Mouse (Mus musculus): ENCODE data around the gene Olfr1293-ps. TPM values are rescaled to one million over a fixed set of nuclear protein-coding genes. Genes with fewer than 3 reads are reported as not detected.

The Olfr1293-ps gene
- not detected in 2 replicates for polyA plus RNA-seq (2012; ENCODE audit: insufficient read depth, insufficient read length, missing spikeins)

- no peak for TF ChIP-seq CTCF (IDR thresholded peaks at IDR 0.05; ENCODE audit: low read depth, low read length)
- Histone ChIP-seq H3K4me1 (ENCODE audit: control insufficient read depth, insufficient read depth, low read length) (no peaks in the 10 kb centered on the region), H3K27ac (ENCODE audit: insufficient read depth, low read depth, low read length) (no peak within 1 kb of the TSS), H3K4me3 (ENCODE audit: insufficient read depth, low read length) (no peak within 1 kb of the TSS)
Measured at GRCm38 (mm10) chr2:111524903-111525302, at the start of gene Olfr1293-ps. Olfr1293-ps (plus strand) TSS chr2:111525203.

- TF ChIP-seq CTCF (IDR thresholded peaks at IDR 0.05; ENCODE audit: low read depth, low read length) (no peak), POLR2A (IDR thresholded peaks at IDR 0.05; ENCODE audit: borderline replicate concordance, low read depth, low read length) (no peak)
- H3K4me1 ChIP-seq (ENCODE audit: control insufficient read depth, insufficient read depth, low read length), result no peaks in the 10 kb centered on the region
- H3K27ac ChIP-seq (ENCODE audit: insufficient read depth, low read depth, low read length), result no peak within 1 kb of the TSS
- no peak within 1 kb of the TSS for H3K4me3 ChIP-seq (ENCODE audit: insufficient read depth, low read length)
Measured at GRCm38 (mm10) chr2:111480519-111480918, 44.5 kb upstream of the Olfr1293-ps start, which contains the start of gene Olfr1289. Olfr1289 (plus strand) TSS chr2:111480819.

- Histone ChIP-seq H3K4me3 (ENCODE audit: insufficient read depth, low read length) (no peak within 1 kb of the TSS), H3K4me1 (ENCODE audit: control insufficient read depth, insufficient read depth, low read length) (no peaks in the 10 kb centered on the region), H3K27ac (ENCODE audit: insufficient read depth, low read depth, low read length) (no peak within 1 kb of the TSS)
- no peak for TF ChIP-seq CTCF (IDR thresholded peaks at IDR 0.05; ENCODE audit: low read depth, low read length)
- TF ChIP-seq POLR2A (IDR thresholded peaks at IDR 0.05; ENCODE audit: borderline replicate concordance, low read depth, low read length), result no peak
Measured at GRCm38 (mm10) chr2:111493729-111494128, 31.3 kb upstream of the Olfr1293-ps start, which contains the start of gene Olfr1290. Olfr1290 (minus strand) TSS chr2:111493829.

GRCm38 (mm10) chr2:111496880-111497279 is 28.1 kb upstream of the Olfr1293-ps start, which contains the start of gene Olfr1291-ps1:
Olfr1291-ps1 (plus strand) TSS chr2:111497180.
- TF ChIP-seq POLR2A (IDR thresholded peaks at IDR 0.05; ENCODE audit: borderline replicate concordance, low read depth, low read length) (no peak), CTCF (IDR thresholded peaks at IDR 0.05; ENCODE audit: low read depth, low read length) (no peak)
- H3K27ac ChIP-seq (ENCODE audit: insufficient read depth, low read depth, low read length), result no peak within 1 kb of the TSS
- no peaks in the 10 kb centered on the region for H3K4me1 ChIP-seq (ENCODE audit: control insufficient read depth, insufficient read depth, low read length)
- H3K4me3 ChIP-seq (ENCODE audit: insufficient read depth, low read length), result no peak within 1 kb of the TSS

- no peak for TF ChIP-seq POLR2A (IDR thresholded peaks at IDR 0.05; ENCODE audit: borderline replicate concordance, low read depth, low read length)
- no peak for TF ChIP-seq CTCF (IDR thresholded peaks at IDR 0.05; ENCODE audit: low read depth, low read length)
- Histone ChIP-seq H3K27ac (ENCODE audit: insufficient read depth, low read depth, low read length) (no peak overlapping the region), H3K4me3 (ENCODE audit: insufficient read depth, low read length) (no peak overlapping the region), H3K4me1 (ENCODE audit: control insufficient read depth, insufficient read depth, low read length) (no peaks in the 10 kb centered on the region)
Measured at GRCm38 (mm10) chr2:111517451-111517850, 7.6 kb upstream of the Olfr1293-ps start.

GRCm38 (mm10) chr2:111540191-111540590 is 15.2 kb downstream of the Olfr1293-ps start, which contains the start of gene Olfr1294:
Olfr1294 (minus strand) TSS chr2:111540291.
- no peak within 1 kb of the TSS for H3K4me3 ChIP-seq (ENCODE audit: insufficient read depth, low read length)
- no peak for TF ChIP-seq POLR2A (IDR thresholded peaks at IDR 0.05; ENCODE audit: borderline replicate concordance, low read depth, low read length)
- TF ChIP-seq CTCF (IDR thresholded peaks at IDR 0.05; ENCODE audit: low read depth, low read length), result no peak
- no peaks in the 10 kb centered on the region for H3K4me1 ChIP-seq (ENCODE audit: control insufficient read depth, insufficient read depth, low read length)
- no peak within 1 kb of the TSS for H3K27ac ChIP-seq (ENCODE audit: insufficient read depth, low read depth, low read length)

- Histone ChIP-seq H3K4me3 (ENCODE audit: insufficient read depth, low read length) (no peak within 1 kb of the TSS), H3K4me1 (ENCODE audit: control insufficient read depth, insufficient read depth, low read length) (no peaks in the 10 kb centered on the region), H3K27ac (ENCODE audit: insufficient read depth, low read depth, low read length) (no peak within 1 kb of the TSS)
- TF ChIP-seq CTCF (IDR thresholded peaks at IDR 0.05; ENCODE audit: low read depth, low read length) (no peak), POLR2A (IDR thresholded peaks at IDR 0.05; ENCODE audit: borderline replicate concordance, low read depth, low read length) (no peak)
Measured at GRCm38 (mm10) chr2:111569581-111569980, 44.6 kb downstream of the Olfr1293-ps start, which contains the start of gene Olfr1295. Olfr1295 (minus strand) TSS chr2:111569681.

Other genes starting within 250 kb of the Olfr1293-ps start
- not detected in 2 replicates for gene Olfr1278, start 235.1 kb upstream of the Olfr1293-ps start, polyA plus RNA-seq (2012; ENCODE audit: insufficient read depth, insufficient read length, missing spikeins)
- gene Olfr1279, start 224.6 kb upstream of the Olfr1293-ps start, polyA plus RNA-seq (2012; ENCODE audit: insufficient read depth, insufficient read length, missing spikeins), result not detected in 2 replicates
- gene Olfr1280, start 211.2 kb upstream of the Olfr1293-ps start, polyA plus RNA-seq (2012; ENCODE audit: insufficient read depth, insufficient read length, missing spikeins), result not detected in 2 replicates
- gene Olfr1281, start 198.7 kb upstream of the Olfr1293-ps start, polyA plus RNA-seq (2012; ENCODE audit: insufficient read depth, insufficient read length, missing spikeins), result 0.16 TPM in 1 of 2 replicates, not detected in the other
- gene Olfr1282, start 189.1 kb upstream of the Olfr1293-ps start, polyA plus RNA-seq (2012; ENCODE audit: insufficient read depth, insufficient read length, missing spikeins), result not detected in 2 replicates
- gene Olfr1283, start 158.4 kb upstream of the Olfr1293-ps start, polyA plus RNA-seq (2012; ENCODE audit: insufficient read depth, insufficient read length, missing spikeins), result not detected in 2 replicates
- not detected in 2 replicates for gene Olfr1284, start 149.7 kb upstream of the Olfr1293-ps start, polyA plus RNA-seq (2012; ENCODE audit: insufficient read depth, insufficient read length, missing spikeins)
- gene Olfr1286, start 102.1 kb upstream of the Olfr1293-ps start, polyA plus RNA-seq (2012; ENCODE audit: insufficient read depth, insufficient read length, missing spikeins), result not detected in 2 replicates
- not detected in 2 replicates for gene Olfr1287, start 76.1 kb upstream of the Olfr1293-ps start, polyA plus RNA-seq (2012; ENCODE audit: insufficient read depth, insufficient read length, missing spikeins)
- gene Olfr1288, start 51.1 kb upstream of the Olfr1293-ps start, polyA plus RNA-seq (2012; ENCODE audit: insufficient read depth, insufficient read length, missing spikeins), result not detected in 2 replicates
- gene Olfr1289, start 44.4 kb upstream of the Olfr1293-ps start, polyA plus RNA-seq (2012; ENCODE audit: insufficient read depth, insufficient read length, missing spikeins), result not detected in 2 replicates
- gene Olfr1290, start 31.4 kb upstream of the Olfr1293-ps start, polyA plus RNA-seq (2012; ENCODE audit: insufficient read depth, insufficient read length, missing spikeins), result not detected in 2 replicates
- not detected in 2 replicates for gene Olfr1291-ps1, start 28.0 kb upstream of the Olfr1293-ps start, polyA plus RNA-seq (2012; ENCODE audit: insufficient read depth, insufficient read length, missing spikeins)
- gene Olfr1294, start 15.1 kb downstream of the Olfr1293-ps start, polyA plus RNA-seq (2012; ENCODE audit: insufficient read depth, insufficient read length, missing spikeins), result not detected in 2 replicates
- gene Olfr1295, start 44.5 kb downstream of the Olfr1293-ps start, polyA plus RNA-seq (2012; ENCODE audit: insufficient read depth, insufficient read length, missing spikeins), result not detected in 2 replicates
- 0.33 TPM in 1 of 2 replicates, not detected in the other for gene Olfr1297, start 101.3 kb downstream of the Olfr1293-ps start, polyA plus RNA-seq (2012; ENCODE audit: insufficient read depth, insufficient read length, missing spikeins)
- gene Olfr1298, start 124.0 kb downstream of the Olfr1293-ps start, polyA plus RNA-seq (2012; ENCODE audit: insufficient read depth, insufficient read length, missing spikeins), result not detected in 2 replicates
- not detected in 2 replicates for gene Olfr1299, start 136.2 kb downstream of the Olfr1293-ps start, polyA plus RNA-seq (2012; ENCODE audit: insufficient read depth, insufficient read length, missing spikeins)
- gene Olfr1301, start 225.8 kb downstream of the Olfr1293-ps start, polyA plus RNA-seq (2012; ENCODE audit: insufficient read depth, insufficient read length, missing spikeins), result not detected in 2 replicates

Measured in bone marrow macrophage, adult 2 months (primary cell).